Mouse (Mus musculus) frontal cortex, adult (tissue): ENCODE measurements around the gene Megf6.

Experiments
- ATAC-seq: cut with Nextera tagmentation; 2 replicates; pipeline ENCODE4 v1.9.2; 2017; ENCODE audit warnings: mild to moderate bottlenecking, moderate library complexity, mixed read lengths; ENCODE audit not compliant: low TSS enrichment

The Megf6 gene

GRCm38 (mm10) chr4:154249316-154249715, 78.8 kb downstream of the Megf6 start:
- no peak for ATAC-seq

DNA sequence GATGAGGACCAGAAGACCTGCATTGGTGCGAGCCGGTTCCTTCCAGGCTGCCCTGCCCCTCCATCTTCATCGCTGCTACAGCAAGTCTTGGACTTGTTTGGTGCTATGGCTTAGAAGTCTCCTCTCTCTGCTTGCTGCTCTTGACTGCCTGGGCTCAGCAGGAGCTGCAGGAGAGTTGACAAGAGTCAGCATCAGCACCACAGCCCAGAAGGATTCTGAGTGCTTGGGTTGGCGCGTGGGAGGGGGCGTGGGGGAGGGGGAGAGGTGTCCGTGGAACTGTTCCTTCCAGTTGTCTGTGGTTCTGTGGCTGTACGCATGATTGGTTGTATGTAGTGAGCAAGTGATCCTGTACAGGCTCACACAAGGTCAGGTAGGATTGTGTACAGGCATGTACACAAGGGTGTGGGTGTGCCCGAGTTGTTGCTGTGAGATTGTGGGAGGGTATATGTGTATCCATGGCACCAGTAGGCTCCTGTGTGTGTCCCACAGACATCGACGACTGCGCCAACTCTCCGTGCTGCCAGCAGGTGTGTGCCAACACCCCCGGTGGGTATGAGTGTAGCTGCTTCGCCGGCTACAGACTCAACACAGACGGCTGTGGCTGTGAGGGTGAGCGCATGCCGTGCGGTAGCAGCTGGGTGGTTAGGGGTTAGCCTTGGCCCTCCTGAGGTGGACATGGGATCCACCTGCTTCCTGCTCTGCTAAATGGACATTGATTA, 82.2 kb downstream of the Megf6 start:
- peak; percentile 52 for ATAC-seq

DNA sequence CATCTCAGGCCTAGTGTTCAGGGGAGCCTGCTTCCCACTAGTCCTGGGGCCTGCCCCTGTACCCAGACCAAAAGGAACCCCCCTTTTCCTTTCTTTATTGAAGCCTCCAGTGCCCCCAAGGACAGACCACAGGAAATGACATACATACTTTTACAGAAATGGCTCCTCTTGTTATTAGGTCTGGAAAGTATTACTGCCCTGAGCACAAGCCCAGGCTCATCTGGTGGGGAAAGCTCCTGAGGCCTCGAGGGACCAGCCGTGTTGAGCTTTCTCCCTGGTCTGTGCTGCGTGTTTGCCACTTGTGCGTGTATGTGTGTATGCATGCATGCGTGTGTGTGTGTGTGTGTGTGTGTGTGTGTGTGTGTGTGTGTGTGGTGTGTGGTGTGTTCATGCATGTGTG, 90.2 kb downstream of the Megf6 start:
- no peak for ATAC-seq

DNA sequence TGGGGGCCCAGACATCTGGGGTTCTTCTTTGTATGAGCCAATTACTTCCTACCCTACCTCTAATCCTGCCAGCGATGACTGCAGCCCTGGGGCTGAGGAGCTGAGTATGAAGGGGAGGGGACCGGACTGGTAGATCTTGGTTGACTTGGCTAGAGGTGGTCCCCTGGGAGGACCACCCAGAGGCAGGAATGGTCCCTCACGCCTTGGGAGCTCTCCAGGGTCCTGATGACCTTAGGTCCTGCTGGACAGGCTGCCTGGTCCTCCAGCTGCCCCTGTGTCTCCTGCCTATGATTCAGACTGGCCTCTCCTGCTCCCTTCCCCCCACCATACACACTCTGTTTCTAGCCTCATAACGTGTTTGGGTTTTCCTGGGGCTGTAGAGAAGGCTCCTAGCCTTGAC, 91.5 kb downstream of the Megf6 start:
- no peak for ATAC-seq

DNA sequence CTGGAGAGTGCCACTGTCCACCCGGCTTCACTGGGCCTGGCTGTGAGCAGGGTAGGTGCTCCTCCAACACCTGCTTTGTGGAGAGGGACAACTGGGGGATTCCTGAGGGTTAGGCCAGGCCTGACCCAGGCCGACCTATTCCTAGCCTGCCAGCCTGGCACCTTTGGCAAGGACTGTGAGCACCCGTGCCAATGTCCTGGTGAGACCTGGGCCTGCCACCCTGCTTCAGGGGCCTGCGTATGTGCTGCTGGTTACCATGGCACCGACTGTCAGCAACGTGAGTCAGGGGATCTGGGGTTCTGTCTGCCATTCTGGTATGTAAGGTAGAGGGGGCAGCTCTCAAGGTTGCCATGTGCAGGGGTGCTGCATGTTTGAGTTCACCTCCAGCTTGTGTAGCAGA, 97.0 kb downstream of the Megf6 start:
- no peak for ATAC-seq

GRCm38 (mm10) chr4:154269520-154269919, 99.0 kb downstream of the Megf6 start:
- ATAC-seq = no peak

GRCm38 (mm10) chr4:154273000-154273399, 102.5 kb downstream of the Megf6 start:
- ATAC-seq = no peak

DNA sequence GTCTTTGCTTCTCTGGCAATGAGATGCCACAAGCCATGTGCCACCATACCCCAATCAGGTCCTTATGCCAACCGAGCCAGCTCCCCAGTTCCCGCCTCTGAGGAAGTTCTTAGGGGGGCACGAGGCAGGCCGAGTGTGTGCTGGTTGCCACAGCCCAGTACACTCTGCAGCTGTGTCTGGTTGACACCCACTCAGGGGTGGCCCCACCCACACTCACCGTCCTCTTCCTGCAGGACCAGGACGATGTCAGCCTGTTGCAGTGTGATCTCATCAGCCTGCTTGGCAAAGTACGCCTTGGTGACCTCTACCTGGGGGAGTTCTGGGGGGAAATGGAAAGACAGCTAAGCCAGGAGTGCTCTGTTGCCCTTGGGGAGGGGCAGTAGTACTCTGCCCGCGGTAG, 109.0 kb downstream of the Megf6 start:
- ATAC-seq = no peak

DNA sequence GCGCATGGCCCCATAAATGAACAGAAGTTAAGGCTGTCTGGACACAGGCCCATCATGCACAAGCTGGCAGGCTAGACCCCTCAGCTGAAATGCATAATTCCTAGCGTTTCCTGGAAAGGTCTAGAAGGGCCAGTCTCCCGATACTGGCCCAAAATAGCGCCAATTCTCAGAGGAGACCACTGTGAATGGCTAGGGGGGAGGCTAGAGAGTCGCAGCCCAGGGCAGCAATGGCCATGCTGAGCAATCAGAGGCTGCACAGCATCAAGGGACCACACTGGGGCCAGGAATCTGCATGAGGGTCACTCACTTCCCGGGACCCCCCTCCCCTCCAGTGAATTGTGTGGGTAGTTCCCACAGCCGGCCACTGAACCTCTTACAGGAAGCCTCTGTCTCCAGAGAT, 113.1 kb downstream of the Megf6 start:
- ATAC-seq = no peak

- no peak for ATAC-seq
Measured at GRCm38 (mm10) chr4:154293735-154294201, 123.2 kb downstream of the Megf6 start.

- ATAC-seq = no peak
Measured at GRCm38 (mm10) chr4:154294262-154294731, 123.8 kb downstream of the Megf6 start.

DNA sequence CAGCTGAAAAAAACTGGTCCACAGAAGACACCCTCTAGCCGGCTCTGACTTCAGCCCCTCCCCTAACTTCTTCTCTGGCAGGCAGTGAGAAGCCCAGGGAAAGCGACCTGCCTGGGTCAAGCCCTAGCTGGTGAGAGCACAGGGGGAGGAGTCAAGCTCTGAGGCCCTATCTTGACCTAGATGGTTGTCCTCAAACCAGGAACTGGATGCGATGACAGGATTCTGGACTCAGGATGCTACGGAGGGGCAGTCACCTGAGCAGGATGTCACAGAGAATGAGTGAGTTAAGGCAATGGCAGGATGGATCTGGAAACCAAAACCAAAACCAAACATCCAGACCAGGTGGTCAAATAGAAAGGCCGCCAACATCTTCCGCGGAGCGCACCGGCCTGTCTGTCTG, 127.2 kb downstream of the Megf6 start:
- no peak for ATAC-seq

- ATAC-seq = no peak
Measured at GRCm38 (mm10) chr4:154299541-154300271, 129.2 kb downstream of the Megf6 start.

GRCm38 (mm10) chr4:154301466-154301881, 130.9 kb downstream of the Megf6 start, which contains the start of gene Arhgef16:
TSS of gene Arhgef16 (minus strand) at chr4:154301676.
- ATAC-seq = peak; percentile 50; the same call in 1 of the 2 replicates

GRCm38 (mm10) chr4:154309131-154309530, 138.6 kb downstream of the Megf6 start:
- no peak for ATAC-seq

DNA sequence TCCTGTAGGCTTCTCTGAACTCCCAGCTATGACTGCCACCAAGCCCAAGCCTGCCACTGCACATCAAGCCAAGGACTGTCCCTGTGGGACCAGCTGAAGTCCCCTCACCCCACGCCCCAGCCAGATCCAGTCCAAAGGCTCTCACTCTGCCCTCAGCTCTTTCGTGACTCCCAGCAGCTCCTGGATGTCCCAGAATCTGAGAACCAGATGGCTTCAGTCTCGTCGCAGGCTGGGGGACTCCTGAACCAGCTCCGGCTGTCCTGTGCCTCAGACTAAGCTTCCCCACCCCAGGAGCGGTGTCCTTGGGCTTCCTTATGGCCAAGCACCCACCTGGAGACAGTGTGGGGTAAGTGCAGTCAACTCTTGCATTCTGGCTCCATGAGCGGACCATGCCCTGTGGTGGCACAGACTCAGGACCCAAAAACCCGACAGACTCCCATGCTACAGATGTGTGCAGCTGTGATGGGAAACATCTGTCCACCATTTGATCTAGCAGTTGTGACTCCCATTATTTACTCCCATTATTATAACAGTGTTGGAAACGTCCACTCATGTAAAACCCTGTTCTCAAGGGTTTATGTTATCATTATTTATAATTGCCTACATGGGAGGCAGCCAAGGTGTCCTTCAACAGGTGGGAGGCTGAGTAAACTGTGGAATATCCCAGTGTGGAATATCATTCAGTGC, 140.2 kb downstream of the Megf6 start:
- ATAC-seq = no peak

- no peak for ATAC-seq
Measured at GRCm38 (mm10) chr4:154312143-154312812, 141.7 kb downstream of the Megf6 start.

GRCm38 (mm10) chr4:154312935-154313621, 142.5 kb downstream of the Megf6 start:
- peak; percentile 69 for ATAC-seq

DNA sequence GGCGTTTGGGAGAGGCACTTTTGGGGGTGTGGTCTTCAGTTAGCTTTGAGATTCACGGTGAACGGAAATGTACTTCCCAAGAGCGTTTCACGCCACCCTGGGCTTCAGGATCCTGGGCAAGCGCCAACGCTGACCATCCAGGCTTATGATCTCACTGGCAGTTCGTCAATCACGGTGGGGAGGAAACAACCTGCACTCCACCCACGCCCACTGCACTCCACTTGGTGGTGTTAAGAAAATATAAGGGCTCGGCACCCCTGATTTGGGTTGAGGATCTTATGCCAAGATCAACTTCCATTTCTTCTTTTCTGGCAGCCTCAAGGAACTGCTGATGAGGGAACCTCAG, 143.1 kb downstream of the Megf6 start:
- ATAC-seq = no peak
